Mouse (Mus musculus): ENCODE data around the gene Ccdc24. TPM values are rescaled to one million over a fixed set of nuclear protein-coding genes. Genes with fewer than 3 reads are reported as not detected.

Ccdc24 gene
- total RNA-seq, 4 experiments from 2014 or later: 0.24 to 0.56 TPM; not detected in 2

DNA sequence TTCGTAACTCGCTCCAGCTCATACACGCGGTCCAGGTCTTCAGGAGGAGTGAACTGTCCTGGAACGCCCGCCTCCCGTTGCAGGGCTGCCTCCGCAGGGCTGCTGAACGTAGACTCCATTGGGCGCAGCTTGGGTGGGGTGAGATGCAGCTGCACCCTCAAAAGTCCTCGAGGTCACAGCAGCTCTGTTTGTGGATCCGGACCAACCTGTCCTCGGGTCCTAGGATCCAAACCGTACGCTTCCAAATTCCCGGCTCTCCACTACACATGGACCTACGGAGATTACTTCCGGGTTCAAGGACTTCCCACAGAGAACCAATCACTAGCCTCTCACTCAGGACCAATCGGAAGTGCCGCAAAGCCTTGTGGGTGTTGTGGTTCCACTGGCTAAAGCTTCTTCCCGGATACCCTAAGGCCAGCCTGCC lies 19.4 kb upstream of the Ccdc24 start, which contains the start of gene Dph2:
Gene Dph2 (minus strand): TSS at position 295 of the 424 bp plus-strand sequence.
- peak; percentile 68 to 72 for DNase-seq (ENCODE audit: low spot score in 2 of 2)

DNA sequence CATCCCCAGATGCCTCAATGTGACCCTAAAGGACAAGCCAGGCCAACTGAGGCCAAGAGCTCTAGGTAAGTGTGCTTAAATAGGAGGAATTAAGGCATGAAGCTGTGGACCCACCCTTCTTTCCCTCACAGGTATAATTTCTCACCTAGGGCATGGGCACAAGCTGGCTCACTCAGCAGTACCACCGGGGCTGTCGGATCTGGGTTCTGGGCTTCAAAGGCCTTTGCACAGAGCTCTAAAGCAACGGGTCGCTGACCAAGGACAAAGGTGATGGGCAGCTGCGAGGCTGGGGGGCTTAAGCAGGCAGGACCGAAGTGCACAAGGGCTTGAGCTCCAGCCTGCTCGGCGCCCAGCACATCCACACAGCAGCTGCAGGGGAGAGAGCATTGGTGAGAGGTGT lies 18.4 kb upstream of the Ccdc24 start:
- no peak for DNase-seq (ENCODE audit: low spot score in 2 of 2)

DNA sequence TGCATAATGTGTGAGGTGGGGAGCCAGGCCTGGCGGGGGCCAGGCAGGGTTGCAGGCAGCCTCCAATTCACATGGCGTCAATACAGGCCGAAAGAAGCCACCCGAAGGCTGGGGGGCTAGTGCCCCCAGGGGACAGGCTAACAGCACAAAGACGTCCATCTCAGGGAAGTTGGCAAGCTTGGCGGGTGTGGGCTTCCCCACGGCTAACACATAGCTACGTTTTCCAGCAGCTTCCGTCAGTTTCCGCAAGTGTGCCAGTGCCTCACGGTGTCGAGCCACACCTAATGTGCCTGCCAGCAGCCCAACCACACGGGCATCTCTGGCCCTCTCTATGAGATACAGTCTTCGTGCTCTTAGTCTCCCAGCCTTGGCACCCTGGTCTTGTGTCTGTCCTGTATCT lies 17.7 kb upstream of the Ccdc24 start:
- no peak for DNase-seq (ENCODE audit: low spot score in 2 of 2)

DNA sequence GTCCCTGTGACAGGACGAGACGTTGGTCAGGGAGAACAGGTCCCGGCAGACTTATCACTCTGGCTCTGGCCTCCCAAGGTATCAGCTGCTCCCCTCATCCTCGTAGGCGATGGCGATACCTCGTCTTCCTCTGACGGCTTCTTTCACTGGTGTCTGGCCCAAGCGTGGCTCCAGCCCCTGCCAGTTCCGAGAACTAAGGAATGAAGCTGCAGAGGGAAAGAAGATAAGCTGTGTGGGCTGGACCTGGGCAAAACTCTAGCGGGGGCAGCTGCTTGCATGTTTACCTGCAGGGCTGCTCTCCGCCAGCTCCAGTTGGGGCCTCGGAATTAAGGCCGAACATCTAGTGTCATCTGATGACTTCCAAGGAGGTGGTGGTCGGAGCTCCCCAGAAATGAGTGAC lies 17.1 kb upstream of the Ccdc24 start:
- DNase-seq (ENCODE audit: low spot score in 2 of 2): no peak

DNA sequence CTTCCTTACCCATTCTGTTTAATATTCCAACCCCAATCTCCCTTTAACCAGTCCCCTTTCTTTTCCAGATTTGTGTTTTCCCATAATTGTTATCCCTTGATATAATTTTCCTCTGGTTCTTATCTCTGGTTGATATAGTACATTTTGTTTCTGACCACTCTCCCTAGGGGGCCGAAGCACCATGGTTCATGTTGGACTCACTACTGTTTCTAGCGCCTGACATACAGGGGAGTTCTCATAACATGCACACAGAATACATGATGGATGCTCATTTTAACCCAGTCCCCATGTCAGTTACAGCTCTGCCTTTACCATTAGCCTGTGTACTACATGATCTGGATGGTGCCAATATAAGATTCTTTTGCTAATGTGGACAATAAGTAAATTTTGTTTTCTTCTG lies 15.6 kb upstream of the Ccdc24 start:
- no peak for DNase-seq (ENCODE audit: low spot score in 2 of 2)

DNA sequence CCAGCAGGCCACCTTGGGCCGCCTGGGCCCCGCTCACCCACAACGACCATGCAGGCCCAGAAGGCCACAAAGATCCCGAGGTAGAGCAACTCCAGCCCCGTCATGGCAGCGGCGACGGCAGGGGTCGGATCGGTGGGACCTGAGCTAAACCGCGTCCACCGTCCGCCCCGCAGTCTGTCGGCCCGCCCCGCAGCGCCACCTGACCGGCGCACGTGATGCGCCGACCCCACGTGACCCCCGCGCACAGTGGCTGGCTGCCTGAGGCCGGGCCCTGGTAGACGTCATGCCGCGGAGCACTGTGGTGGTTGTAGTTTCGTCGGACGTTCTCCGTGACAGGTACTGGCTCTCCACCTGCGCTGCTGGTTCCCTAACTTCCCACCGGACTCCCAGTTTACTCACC lies 14.8 kb upstream of the Ccdc24 start, which contains the start of gene Atp6v0b:
Gene Atp6v0b (minus strand): TSS at position 201 of the 400 bp plus-strand sequence.
- peak; percentile 90 for DNase-seq (ENCODE audit: low spot score in 2 of 2)

DNA sequence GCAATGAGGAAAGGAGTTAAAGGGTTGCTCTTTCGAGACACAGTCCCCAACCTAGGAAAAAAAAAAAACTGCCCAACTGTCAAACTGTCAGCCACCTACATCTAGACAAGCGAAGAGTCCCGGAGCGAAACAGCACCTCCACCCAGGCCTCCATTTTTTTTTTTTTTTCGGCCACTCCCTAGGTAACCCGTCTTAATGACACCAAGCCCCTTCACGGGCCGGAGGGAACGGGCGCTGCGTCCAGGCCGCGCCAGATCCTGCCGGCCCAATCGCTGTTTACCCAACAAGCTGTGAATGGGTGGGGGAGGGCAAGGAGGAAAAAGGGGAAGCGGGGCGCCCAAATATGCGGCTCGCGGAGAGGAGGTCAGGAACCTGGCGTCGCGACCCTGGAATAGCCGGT lies 14.3 kb upstream of the Ccdc24 start:
- DNase-seq (ENCODE audit: low spot score in 2 of 2): no peak

DNA sequence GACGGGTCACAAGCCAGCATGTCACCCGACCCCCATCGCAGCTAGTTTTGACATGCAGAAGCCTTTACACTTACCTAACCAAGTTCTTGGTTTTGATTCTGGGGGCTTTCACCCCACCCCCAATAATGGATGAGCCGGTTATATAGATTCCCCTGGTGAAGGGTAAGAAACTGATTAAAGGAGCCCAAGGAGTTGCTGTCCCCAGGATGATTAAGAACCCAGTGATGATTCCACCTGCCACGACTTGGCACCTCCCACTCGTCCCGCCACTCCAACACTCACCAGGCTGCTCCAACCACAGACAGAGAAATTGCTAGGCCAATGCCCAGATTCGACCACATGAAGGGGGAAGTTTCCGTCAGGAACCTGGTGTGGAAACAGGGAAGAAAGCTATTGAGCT lies 13.6 kb upstream of the Ccdc24 start:
- DNase-seq (ENCODE audit: low spot score in 2 of 2): no peak

DNA sequence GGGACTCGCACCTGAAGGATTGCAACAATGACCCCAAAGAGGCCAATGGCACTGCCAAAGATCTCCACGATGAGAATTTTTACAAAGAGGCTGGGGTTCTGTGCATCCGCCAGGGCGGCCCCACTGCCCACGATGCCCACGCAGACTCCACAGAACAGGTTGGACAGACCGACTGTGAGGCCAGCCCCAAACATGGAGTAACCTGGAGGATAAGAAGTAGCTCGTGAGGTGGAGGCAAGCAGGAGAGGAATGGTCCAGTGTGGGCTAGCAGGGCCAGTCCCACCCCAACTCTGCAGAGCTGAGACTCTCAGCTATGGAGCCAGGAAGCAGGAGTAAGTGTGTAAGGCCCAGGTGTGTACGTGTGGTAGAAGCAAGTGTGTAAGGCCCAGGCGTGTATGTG lies 12.7 kb upstream of the Ccdc24 start:
- no peak for DNase-seq (ENCODE audit: low spot score in 2 of 2)

DNA sequence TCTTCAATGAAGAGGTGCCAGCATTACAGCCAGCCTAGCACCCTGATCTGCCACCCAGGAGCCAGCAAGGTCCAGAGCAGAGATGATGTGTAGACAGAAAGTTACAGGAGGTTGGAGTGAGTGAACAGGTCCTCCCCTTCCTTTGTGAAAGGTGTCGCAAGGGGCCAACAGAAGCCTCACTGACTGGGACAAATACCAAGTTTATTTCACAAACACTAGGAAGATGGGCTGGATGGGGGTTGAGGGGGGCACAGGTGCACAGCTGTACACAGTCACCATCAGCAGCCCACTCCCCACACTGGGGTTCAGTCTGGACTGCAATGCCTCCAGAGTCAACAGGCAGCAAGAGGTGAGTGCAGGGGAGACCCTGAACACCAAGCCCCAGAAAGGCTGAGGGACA lies 11.8 kb upstream of the Ccdc24 start:
- no peak for DNase-seq (ENCODE audit: low spot score in 2 of 2)

DNA sequence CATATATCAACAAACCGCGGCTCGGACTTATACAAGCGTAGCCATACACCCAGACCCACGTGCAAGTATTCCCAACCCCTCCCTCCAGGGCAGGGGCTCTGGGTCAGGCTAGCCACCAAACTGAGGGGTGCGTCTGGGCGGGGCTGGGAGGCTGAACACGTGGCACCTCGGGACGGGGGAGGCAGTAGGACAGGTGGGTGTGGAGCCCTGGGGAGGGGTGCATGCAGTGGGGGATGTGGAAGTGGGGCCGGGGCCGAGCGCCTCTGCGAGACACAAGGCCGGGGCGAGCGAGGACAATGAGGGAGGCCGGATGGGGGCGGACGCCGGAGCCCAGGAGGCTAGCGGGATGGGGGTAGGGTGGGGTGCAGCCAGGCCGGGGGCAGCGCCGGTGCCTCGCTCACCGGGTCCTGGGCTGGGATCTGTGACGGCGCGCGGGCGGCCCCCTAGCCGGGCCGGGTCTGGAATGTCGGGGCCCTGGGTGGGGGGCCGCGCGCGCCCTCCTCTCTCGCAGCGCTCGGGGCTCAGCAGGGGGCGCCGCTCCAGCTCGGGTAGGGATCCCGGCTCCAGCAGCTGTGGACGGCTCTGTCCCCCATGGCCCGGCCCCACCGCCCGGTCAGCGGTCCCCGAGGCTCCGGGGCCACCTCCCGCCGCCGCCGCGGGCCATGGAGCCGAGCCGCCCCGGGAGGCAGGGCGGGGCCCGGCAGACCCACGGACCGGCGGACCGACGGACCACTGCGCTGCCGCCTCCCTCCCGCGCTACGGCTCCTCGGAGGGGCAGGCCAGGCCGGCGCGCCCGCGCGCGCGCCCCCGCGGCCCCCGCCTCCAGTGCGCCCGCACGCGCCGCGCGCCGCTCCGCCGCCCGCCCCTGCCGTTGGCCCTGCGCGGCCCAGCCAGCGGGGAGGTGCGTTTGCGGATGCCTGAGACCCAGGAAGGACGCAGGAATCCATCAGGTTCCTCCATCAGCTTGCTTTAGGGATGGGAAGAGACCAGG lies 10.6 kb upstream of the Ccdc24 start, which contains the start of gene B4galt2:
Gene B4galt2 (minus strand): TSS at position 787 of the 991 bp plus-strand sequence.
- DNase-seq (ENCODE audit: low spot score in 2 of 2): peak in 1 of 2 experiments; percentile 41

DNA sequence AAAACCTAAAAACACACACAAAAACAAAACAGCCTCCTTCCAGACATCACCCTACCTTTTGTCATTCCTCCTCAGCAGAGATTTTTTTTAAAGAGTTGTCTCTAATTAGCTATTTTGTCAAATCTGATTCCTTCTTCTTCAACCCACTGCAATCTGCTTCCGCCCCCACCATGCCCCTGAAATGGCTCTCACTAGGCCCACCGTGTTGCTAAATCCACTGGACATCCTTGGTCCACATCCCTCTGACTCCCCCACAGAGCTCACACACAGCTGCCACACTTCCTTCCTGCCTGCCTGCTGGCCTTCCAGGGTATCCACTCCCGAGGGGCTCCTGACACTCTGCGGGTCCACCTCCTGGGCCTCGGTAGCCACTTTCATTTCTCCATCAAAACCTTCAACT lies 6.3 kb upstream of the Ccdc24 start:
- no peak for DNase-seq (ENCODE audit: low spot score in 2 of 2)

DNA sequence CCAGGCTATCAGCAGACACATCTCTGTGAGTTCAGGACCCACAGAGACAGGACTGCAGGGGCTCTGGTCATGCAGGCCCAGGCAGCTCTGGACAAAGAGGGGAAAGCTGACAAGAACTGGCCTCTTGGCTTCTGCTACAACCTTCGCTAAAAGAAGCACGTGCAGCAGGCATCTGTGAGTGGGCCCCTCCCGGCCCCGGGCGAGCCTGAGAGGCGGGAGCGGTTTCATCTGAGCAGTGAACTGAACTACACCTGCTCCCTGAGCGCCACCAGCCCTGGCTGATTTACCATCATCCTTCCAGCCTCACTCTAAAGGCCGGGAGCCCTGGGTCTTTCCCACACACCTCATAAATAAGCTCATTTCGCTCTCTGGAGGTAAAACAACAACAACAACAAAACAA lies 5.9 kb upstream of the Ccdc24 start:
- no peak for DNase-seq (ENCODE audit: low spot score in 2 of 2)

DNA sequence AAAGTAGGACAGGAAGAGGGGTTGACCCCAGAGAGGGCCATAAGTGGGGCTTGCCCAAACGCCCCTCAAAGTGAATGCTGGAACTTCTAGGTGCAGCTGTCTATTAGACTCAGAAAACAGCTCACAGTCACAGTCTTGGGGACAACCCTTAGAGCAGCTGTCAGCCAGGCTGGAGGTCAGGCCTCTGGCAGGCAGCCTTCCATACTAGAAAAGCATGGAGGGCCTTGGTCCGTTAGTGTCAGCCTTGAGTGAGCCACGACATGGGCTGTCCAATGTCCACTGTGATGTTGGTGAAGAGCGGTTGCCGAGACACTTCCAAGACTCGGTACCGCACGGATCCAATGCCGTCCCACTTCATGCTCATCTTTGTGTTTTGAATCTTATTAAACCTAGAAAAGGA lies 1.3 kb upstream of the Ccdc24 start:
- no peak for DNase-seq (ENCODE audit: low spot score in 2 of 2)

DNA sequence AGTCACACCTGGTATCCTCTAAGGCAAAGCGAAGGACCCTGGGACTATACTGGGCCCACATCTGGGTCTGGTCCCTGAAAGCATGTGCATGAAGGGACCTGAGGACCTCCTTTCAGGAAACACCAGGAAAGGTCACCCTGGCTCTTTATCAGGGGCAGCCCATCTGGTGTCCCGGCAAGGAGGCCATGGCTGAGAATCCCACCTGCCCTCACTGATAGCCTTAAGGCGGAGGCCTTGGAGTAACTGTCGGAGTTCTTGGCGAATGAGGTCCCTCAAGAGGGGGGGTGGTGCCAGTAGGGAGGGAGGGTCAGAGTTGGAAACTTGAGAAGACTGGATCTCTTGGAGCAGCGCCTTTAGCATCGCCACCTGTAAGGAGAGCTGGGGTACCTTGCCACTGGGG lies 570 bp downstream of the Ccdc24 start:
- DNase-seq (ENCODE audit: low spot score in 2 of 2): no peak

DNA sequence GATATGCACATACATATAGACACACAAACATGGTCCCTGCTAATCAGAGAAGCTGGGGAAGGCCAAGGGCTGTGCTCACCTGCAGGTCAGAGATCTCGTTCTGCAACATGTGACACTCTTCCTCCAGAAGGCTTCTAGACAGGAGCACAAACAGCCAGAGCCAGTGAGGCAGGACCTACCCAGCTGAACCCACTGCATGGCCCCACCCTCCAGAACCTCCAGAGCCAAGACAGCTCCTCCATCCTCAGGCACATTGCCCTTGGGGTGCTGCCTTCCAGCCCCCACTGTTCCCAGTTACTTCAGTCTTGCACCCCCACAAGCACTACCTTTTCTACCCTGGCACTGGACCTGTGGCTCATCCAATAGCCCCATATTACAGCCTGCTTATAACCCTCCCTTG lies 1.9 kb downstream of the Ccdc24 start:
- no peak for DNase-seq (ENCODE audit: low spot score in 2 of 2)

DNA sequence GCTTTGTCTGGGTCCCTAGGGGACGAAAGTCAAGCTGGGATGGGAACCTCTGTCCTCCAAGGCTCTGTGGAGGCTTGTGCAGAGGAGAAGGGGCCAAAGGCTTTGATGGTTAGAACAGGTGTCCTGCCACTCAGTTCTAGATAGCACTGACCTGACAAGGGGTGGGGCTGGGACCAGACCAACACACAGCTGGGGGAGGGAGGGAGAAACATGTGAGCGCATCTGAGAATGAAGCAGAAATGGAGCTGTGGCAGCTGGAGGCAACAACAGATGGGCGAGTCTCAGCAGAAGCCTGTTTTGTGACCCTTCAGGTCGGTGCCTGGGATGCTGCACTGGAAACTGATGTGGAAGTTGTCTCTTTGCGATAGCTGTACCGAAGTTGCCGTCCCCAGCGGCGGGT lies 3.0 kb downstream of the Ccdc24 start:
- DNase-seq (ENCODE audit: low spot score in 2 of 2): no peak

DNA sequence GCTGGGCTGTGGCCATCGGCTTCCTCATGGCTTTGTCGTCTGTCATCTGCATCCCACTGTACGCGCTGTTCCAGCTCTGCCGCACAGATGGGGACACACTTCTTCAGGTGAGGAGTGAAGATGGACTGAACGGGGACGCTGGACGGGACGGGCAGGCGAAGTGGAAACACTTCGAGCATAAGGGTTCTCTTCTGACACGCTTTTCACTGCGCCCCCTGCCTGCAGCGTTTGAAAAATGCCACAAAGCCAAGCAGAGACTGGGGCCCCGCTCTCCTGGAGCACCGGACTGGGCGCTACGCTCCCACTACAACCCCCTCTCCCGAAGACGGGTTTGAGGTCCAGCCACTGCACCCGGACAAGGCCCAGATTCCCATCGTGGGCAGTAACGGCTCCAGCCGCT lies 4.5 kb downstream of the Ccdc24 start:
- no peak for DNase-seq (ENCODE audit: low spot score in 2 of 2)

DNA sequence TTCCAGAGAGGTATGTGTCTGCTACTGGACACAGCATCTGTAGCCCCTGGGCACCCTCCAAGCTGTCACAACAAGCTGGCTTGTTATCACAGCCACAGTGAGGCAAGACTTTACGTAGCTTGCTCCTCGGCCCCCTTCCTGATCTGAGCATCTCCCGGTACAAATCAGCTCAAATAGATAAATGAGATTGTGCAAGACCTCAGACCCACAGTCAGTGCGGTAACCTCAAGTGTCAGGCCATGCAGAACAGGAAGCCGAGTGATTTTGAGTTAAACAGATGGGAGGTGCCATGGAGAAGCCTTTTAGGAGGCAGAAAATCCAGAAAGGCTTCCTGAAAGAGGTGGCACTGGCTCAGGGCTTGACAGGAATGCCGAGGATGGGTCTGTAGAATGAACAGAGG lies 5.4 kb downstream of the Ccdc24 start:
- no peak for DNase-seq (ENCODE audit: low spot score in 2 of 2)

DNA sequence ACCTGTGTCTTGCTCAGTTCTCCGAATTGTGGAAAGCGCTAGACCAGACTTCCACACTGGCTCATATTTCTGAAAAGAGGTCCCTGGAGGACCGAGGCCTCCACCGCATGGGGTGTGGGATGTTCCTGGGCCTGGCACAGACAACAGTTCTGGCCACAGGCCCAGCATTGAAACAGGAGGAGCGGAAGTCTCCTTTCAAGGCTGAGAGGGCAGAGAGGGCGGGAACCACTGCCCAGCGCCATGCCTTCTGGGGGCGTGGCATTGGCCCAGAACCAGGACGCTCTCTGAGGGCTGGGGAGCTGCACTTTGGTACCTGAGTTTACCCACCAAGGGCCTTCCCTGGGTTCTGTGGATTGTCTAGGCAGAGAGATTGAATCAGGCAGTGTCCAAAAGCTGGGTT lies 6.3 kb downstream of the Ccdc24 start:
- DNase-seq (ENCODE audit: low spot score in 2 of 2): peak; percentile 71 to 86

DNA sequence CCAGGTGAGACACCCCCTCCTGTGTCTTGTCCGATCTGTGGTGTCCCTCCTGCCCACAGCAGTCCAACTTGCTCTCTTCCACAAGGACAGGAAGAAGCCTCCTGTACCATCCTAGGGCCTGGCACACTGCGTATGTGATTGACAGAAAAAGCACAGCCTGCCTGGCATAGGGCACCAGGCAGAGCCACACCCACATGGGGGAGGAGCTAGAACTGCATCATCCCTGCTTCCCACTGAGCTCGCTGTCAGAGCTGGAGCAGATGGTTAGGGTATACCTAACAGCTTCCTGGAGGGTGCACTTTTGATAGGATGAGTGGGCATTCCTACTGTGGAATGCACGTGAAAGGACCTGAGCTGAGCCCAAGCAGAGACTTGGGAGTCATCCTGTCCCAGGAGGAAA lies 9.5 kb downstream of the Ccdc24 start:
- no peak for DNase-seq (ENCODE audit: low spot score in 2 of 2)

DNA sequence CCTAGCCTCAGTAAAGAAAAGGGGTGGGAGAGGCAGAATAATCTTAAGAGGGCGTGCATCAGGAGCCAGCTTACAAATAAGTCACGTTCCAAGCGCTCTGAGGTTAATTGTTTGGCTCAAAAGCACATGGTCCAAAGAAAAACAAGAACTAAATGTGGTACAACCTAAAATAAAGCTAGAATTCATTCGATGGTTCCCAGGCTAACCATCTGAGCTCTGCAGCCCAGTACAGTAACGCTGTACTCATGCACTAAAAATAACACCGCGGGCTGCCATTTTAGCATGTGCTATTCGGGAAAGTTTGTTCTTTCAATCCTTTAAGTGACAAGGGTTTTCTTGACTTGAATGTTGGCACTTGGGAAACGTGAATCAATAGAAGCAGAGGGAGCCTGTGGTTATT lies 11.8 kb downstream of the Ccdc24 start:
- DNase-seq (ENCODE audit: low spot score in 2 of 2): no peak

DNA sequence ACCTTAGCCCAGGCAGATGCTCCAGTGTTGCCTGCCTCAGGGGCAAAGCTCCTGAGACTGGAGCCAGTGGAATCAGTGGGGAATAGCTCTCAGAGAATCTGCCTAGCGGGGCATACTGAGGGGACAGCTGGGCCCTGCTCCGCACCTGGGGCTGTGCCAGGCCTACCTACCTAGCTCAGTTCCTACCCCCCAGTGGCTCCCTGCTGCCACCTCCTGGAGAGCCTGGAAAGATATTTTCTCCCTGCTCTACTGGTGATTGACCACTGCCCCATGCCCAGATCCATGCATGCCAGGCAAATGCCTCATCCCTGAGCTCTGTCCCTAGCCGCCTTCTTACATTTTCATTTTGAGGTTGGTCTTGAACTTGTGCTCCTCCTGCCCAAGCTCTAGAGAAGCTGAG lies 13.6 kb downstream of the Ccdc24 start:
- peak; percentile 40 to 68 for DNase-seq (ENCODE audit: low spot score in 2 of 2)
